Mouse (Mus musculus) left cerebral cortex, postnatal 36 days (tissue): ENCODE results near the gene Nos1. TPM values are rescaled to one million over a fixed set of nuclear protein-coding genes. Genes with fewer than 3 reads are reported as not detected.
A peak's percentile ranks its signal among the peaks of the same experiment; 100 is the strongest.
"Not testable (repeated sequence)": the region's sequence is repeated elsewhere in the genome, so short reads cannot be mapped to it uniquely, and the experiment has no call there.

ENCODE experiments used
- DNase-seq, 2 experiments: peaks; one replicate each; pipeline ENCODE4 v3.0.0; 2021 to 2022; ENCODE audit warnings: low spot score in 2 of 2, mixed read lengths in 1 of 2
- intact Hi-C: fragments of 180-260 bp; cut with DNase I; formaldehyde crosslinking; loops from one replicate; pipeline ENCODE4 v1.15.1; 2025
- total RNA-seq, 2 experiments: library from RNA; stranded (reverse); gene quantifications; 2 replicates each; pipeline ENCODE4 v1.2.3; 2021

Gene Nos1
- total RNA-seq, 2 experiments from 2014 or later = 26.0 to 31.0 TPM

GRCm38 (mm10) chr5:117836930-117837329 lies 56.1 kb downstream of the Nos1 start:
- DNase-seq = peak; percentile 53 to 75
- intact Hi-C loops = loop anchor here (1.0 to 2.0 kb wide), 2 partner anchors 223 to 320 kb away; no protein-coding TSS in a partner anchor

GRCm38 (mm10) chr5:117837731-117838130 lies 56.9 kb downstream of the Nos1 start:
- intact Hi-C loops = loop anchor here (1.0 to 2.0 kb wide), 2 partner anchors 223 to 321 kb away; no protein-coding TSS in a partner anchor
- no peak for DNase-seq

DNA sequence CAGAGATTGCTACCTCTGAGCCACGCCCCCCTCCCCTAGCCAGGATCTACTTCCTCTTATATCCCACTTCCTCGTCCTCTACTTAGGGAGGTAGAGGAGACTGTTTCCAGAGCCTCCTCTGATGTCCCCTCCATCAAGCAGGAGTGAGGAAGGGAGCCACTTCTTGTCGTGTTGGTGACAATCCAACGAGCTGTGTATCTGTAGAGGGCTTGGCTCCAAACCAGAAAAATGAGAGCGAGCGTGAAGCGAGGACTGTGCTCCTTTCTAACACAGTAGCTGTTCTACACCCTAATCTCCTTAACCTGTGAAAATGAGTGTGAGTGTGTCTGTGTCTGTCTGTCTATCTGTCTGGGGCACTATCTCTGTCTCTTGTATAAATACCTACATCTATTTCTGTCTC lies 58.7 kb downstream of the Nos1 start:
- intact Hi-C loops = no loop called here
- DNase-seq = no peak

GRCm38 (mm10) chr5:117840203-117840602 lies 59.4 kb downstream of the Nos1 start:
- intact Hi-C loops = loop anchor here (5.0 kb wide), 1 partner anchor 92 kb away; no protein-coding TSS in a partner anchor
- DNase-seq = no peak

- intact Hi-C loops = loop anchor here (5.0 kb wide), 1 partner anchor 91 kb away; no protein-coding TSS in a partner anchor
Observed at GRCm38 (mm10) chr5:117840988-117841387, 60.2 kb downstream of the Nos1 start.

DNA sequence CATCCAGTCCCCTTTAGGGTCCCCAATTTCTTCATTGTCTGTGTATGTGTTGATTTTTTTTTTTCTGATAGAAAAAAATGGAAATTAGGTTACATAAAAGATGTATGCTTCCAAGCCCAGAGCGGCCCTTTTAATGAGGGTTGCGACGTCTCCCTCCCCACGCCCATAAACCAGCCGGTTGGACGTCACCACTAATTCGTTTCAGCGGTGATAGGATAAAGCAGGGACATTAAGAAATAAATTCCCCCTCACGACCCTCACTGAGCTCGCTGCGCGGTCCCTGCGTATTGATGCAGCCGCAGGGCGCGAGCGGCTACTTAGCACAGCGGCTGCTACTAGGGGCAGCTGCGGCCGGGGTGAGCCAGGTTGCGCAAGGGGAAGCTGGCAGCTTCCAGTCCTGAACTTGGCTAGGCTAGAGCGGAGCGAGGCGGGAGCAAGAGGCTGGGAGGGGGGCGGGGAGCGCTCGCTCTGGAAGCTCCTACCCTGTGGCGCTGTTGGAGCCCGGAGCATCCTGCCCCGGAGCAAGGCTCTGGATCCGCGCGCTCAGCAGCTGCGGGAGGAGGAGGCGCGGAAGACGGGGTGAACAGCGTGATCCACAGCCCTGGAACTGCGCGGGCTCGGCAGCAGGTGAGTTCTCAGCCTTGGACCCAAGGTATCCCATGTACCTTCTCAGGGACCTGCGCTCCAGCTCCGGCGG lies 61.0 kb downstream of the Nos1 start:
- peak; percentile 33 to 51 for DNase-seq
- intact Hi-C loops = loop anchor here (5.0 kb wide), 1 partner anchor 91 kb away; no protein-coding TSS in a partner anchor

More at GRCm38 (mm10) chr5:117840988-117841387, 60.2 kb downstream of the Nos1 start:
- peak; percentile 14 to 19 for DNase-seq

DNA sequence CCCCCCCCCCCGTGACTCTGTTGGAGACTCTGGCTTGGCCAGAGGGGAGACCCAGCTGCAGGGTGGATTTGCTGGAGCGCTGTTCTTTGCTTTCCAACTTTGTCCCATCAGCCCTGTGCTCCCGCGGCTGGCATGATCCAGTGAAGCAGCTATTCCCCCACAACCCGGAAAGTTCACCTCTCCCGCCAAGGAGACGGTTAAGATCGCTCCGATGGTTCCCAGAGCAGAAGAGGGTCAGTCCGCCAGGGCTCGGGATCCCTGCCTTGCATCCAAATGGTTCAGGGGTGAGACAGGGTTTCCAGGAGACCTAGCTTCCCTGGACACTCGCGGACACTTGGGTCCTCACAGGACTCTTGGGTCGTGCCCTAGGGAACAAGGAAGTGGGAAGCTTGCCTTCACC lies 61.9 kb downstream of the Nos1 start:
- intact Hi-C loops = loop anchor here (5.0 kb wide), 1 partner anchor 90 kb away; no protein-coding TSS in a partner anchor
- no peak for DNase-seq

DNA sequence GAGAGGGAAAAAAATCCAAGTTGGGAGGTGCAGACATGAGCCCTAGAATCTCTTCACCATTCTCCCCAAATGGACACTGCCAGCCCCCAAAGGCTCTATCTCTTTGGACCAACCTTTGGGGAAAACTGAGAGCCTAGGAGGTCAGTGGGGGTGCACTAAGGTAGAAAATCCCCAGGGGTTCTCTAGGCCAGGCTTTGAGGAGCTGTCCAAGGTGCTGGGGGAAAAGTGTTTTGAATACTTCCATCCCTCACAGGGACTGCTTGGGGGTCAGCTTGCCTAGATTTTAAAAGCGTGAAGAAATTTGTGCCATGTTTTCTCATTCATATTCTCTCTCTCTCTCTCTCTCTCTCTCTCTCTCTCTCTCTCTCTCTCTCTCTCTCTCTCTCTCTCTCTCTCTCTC lies 63.8 kb downstream of the Nos1 start:
- no peak for DNase-seq
- intact Hi-C loops = loop anchor here (5.0 kb wide), 1 partner anchor 88 kb away; no protein-coding TSS in a partner anchor

DNA sequence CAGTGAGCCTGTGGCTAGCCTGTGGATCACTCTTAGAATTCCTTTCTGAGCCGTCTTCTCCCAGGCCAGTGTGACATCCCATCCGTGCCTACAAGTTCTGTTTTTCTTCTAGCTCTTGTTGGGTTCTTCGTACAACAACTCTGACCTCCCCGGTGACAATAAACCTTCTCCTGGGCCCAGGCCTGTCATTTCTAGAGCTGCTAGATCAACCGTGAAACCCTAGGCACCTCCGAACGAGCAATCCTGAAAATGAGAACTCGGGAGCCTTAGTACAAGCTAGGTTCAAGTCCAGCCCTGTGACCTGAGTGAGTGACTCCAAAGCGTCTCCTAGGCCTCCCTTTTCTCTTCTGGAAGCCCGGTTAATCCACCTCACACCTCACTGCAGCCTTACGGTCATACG lies 69.6 kb downstream of the Nos1 start:
- intact Hi-C loops = no loop called here
- DNase-seq = no peak

DNA sequence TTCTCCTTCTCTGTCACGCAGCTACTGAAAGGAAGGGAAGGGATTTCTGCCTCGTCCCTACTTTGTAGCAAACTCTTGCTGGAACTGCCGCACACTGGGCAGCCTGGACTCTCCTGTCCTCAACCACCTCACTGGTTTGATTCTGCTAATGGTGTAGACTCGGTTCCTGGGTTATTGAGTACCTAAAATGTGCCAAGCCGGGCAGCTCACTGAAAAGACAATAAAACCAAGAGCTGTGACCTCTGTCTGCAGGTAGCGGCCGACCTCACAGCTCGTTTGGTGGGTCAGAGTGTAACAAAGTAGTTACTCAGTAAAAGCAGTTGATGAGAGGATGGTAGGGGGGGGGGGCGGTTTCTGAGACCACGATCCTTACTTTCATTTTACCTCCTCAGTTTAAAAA lies 72.9 kb downstream of the Nos1 start:
- intact Hi-C loops = no loop called here
- DNase-seq = no peak

GRCm38 (mm10) chr5:117864588-117865300 lies 83.9 kb downstream of the Nos1 start:
- peak; percentile 65 to 73 for DNase-seq
- intact Hi-C loops = no loop called here

DNA sequence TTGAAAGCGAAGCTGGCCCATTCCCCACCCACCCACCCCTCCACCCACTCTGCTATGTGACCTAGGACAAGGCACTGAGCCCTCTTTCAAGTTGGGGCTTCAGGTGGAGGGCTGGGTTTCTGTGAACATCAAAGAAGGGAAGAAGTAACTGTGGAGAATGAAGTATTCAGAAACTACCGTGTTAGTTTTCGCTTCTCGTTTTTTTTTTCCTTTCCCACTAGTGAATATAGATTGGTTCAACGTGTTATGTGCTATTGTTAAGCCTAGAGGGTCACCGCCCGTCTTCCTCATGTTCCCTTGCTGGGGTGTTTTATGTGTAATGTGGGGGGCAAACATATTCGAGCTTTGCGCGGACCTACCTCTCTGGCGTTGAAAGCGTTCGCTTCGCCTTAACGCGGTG lies 85.0 kb downstream of the Nos1 start:
- intact Hi-C loops = no loop called here

DNA sequence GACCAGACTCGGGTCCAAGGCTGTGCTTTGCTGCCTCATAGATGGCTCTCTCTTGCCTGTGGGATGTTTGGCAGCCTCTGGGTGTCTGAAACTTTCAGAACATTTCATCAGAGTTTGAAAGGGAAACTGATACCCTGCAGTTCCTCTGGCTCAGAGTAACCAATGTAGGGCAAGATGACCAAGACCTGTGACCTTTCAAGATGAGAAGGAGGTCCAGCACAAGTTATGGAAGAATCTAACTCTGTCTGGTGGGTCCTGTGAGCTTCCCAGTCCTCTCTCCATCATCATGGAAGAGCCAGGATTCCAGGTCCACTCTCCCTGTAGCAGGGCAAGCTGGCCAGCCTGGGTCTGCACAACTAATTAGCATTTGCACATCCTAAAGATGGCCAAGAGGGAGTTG lies 90.8 kb downstream of the Nos1 start:
- DNase-seq = no peak
- intact Hi-C loops = no loop called here

More for the DNA sequence above, 85.0 kb downstream of the Nos1 start:
- no peak for DNase-seq

DNA sequence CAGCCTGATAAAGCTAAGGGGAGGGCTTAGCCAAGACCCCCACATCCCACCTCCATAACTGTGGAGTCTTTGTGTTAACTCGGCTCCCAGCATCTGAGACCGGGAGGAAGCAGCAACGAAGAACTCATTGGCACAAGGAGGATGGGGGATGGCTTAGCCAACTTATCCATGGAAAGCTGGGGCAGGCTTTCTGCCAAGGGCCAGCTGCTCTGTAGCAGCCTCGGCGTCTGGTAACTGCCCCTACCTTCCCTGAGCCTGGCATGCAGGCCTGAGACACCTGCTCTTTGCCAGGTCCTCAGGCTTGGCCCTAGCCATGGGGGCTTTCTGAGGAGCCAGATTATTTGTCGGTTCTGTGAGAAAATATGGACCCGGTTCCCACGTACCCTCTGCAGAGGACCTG lies 93.0 kb downstream of the Nos1 start:
- DNase-seq = no peak
- intact Hi-C loops = no loop called here

- DNase-seq = no peak
- intact Hi-C loops = no loop called here
Observed at GRCm38 (mm10) chr5:117874236-117874635, 93.4 kb downstream of the Nos1 start.

GRCm38 (mm10) chr5:117879136-117879535 lies 98.3 kb downstream of the Nos1 start:
- DNase-seq = no peak
- intact Hi-C loops = no loop called here

- peak; percentile 32 to 41 for DNase-seq
- intact Hi-C loops = no loop called here
Observed at GRCm38 (mm10) chr5:117880916-117881555, 100.2 kb downstream of the Nos1 start.

DNA sequence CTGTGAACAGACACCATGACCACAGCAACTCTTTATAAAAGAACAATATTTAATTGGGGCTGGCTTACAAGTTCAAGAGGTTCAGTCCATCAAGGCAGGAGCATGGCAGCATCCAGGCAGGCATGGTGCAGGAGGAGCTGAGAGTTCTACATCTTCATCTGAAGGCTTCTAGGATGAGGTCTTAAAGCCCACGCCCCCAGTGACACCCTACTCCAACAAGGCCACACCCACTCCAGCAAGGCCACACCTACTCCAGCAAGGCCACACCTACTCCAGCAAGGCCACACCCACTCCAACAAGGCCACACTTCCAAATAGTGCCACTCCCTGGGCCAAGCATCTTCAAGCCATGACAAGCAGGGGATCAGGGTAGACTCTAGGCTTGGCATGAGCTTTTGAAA lies 101.6 kb downstream of the Nos1 start:
- DNase-seq, intact Hi-C loops: not testable (repeated sequence)

DNA sequence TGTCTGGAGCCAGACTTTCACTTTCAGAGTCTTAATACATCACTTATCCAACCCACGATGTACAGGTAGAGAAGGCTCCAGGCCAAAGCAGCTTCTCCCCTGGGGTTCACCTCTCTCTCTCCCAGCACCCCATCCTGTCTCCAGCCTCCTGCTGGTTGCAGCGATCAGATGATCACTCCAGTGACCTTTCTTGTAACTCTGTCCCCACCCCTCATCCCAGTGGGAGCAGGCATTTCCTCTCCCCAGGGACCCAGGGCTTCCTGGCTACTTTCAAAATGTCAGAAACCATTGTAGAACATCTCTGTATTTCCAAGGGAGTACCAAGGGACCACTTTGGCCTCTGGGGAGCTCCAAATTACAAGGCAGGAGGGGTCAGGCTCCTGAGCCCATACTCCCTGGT lies 104.2 kb downstream of the Nos1 start:
- intact Hi-C loops = no loop called here
- no peak for DNase-seq

GRCm38 (mm10) chr5:117888126-117888525 lies 107.3 kb downstream of the Nos1 start:
- intact Hi-C loops = no loop called here

More at GRCm38 (mm10) chr5:117888126-117888525, 107.3 kb downstream of the Nos1 start:
- no peak for DNase-seq
